Mouse (Mus musculus) intestine, embryonic 14.5 days (tissue): ENCODE measurements around the gene Scrn2. TPM values are rescaled to one million over a fixed set of nuclear protein-coding genes. Genes with fewer than 3 reads are reported as not detected.
A peak's percentile ranks its signal among the peaks of the same experiment; 100 is the strongest.

Source experiments
- ATAC-seq: fragments of 200-750 bp; cut with Nextera tagmentation; replicated peaks from 2 replicates; pipeline ENCODE4 v1.8.0; 2017; ENCODE audit warnings: low read depth, moderate number of reproducible peaks, moderate TSS enrichment, moderate library complexity; ENCODE audit not compliant: low FRiP score, low TSS enrichment
- DNase-seq: peaks from one replicate; pipeline ENCODE4 v3.0.0-alpha.2; 2018; ENCODE audit warnings: low spot score
- H3K27ac ChIP-seq: fragments of 300-500 bp; sonication (generic); 2 replicates; pipeline ENCODE4 v1.5.1; 2014; ENCODE audit warnings: low read depth, mild to moderate bottlenecking, control low read depth
- H3K27me3 ChIP-seq: fragments of 300-500 bp; sonication (generic); replicated peaks from 2 replicates; pipeline ENCODE4 v1.6.1; 2014; ENCODE audit warnings: low read length, control low read depth; ENCODE audit not compliant: control insufficient read depth, insufficient read depth
- H3K36me3 ChIP-seq: fragments of 300-500 bp; sonication (generic); 2 replicates; pipeline ENCODE4 v1.6.1; 2014; ENCODE audit warnings: low read length, control low read depth; ENCODE audit not compliant: control insufficient read depth, insufficient read depth
- H3K4me1 ChIP-seq: fragments of 300-500 bp; sonication (generic); replicated peaks from 2 replicates; pipeline ENCODE4 v1.6.1; 2014; ENCODE audit warnings: low read length, control low read depth, mixed read lengths; ENCODE audit not compliant: control insufficient read depth, insufficient read depth
- H3K4me2 ChIP-seq: fragments of 300-500 bp; sonication (generic); 2 replicates; pipeline ENCODE4 v1.6.1; 2014; ENCODE audit warnings: low read length
- H3K4me3 ChIP-seq: fragments of 300-500 bp; sonication (generic); 2 replicates; pipeline ENCODE4 v1.5.1; 2014; ENCODE audit warnings: low read depth, low read length, control low read depth, mixed read lengths
- H3K9ac ChIP-seq: fragments of 300-500 bp; sonication (generic); 2 replicates; pipeline ENCODE4 v1.6.1; 2014; ENCODE audit warnings: mild to moderate bottlenecking, low read length
- H3K9me3 ChIP-seq: fragments of 300-500 bp; sonication (generic); 2 replicates; pipeline ENCODE4 v1.6.1; 2016; ENCODE audit warnings: low read length, control low read depth; ENCODE audit not compliant: control insufficient read depth
- WGBS: fragments of 180-500 bp; shearing (Covaris S2); extraction: QIAGEN DNeasy Blood & Tissue Kit; methylation state at CpG from one replicate; pipeline ENCODE4 v1.1.7; 2014; 5-methylcytosine and 5-hydroxymethylcytosine counted together
- polyA plus RNA-seq: library from polyadenylated mRNA; unstranded; fragments of >200 nt; fragmentation: Nextera tagmentation; extraction: Ambion mirVana; gene quantifications from 2 replicates; pipeline ENCODE4 v1.2.1, GENCODE M21; 2014

Gene Scrn2
- polyA plus RNA-seq, 1 experiment from 2014 or later: 18.6 TPM

DNA sequence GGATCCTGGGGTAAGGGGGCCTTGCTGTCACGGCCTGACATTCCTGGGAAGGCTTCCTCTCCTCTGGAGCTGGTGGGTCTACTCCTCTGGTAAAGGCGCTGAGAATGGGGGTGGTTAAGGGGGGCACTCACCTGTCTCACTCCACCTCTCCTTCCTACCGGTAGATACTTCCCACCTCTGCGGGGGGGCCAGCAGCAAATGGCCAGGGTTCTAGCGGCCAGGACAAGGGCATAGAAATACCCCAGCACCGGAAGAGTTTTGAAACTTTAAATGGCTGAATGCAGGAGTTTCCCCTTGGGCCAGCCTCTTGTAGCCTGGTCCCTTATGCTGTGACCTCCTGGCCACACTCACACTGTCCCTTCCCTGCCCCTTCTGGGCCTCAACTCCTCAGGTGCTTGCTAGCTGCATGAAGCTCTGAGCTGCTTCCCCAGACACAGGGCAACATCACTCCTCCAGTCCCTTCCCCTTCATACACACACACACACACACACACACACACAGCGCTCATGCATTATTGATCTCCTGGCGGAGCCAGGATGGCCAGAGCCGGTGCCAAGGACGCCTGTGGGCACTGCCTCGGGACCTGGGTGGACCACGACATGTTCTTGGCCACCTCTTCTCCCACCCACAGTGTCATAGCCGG lies 21.3 kb downstream of the Scrn2 start:
- WGBS: 23% methylated on average over 13 of the region's 13 CpGs
- Histone ChIP-seq H3K27me3 (no peaks in the 10 kb centered on the region), H3K4me2 (peak overlapping the region; percentile 92), H3K4me1 (peaks cover 16% of the 10 kb centered on the region), H3K36me3 (peaks cover 42% of the 10 kb centered on the region), H3K4me3 (peak overlapping the region; percentile 72), H3K9ac (peak overlapping the region; percentile 76), H3K9me3 (no peaks in the 10 kb centered on the region), H3K27ac (peak overlapping the region; percentile 24; the same call in 1 of the 2 replicates)
- ATAC-seq (no peak; the same call in 1 of the 2 replicates), DNase-seq (no peak)

DNA sequence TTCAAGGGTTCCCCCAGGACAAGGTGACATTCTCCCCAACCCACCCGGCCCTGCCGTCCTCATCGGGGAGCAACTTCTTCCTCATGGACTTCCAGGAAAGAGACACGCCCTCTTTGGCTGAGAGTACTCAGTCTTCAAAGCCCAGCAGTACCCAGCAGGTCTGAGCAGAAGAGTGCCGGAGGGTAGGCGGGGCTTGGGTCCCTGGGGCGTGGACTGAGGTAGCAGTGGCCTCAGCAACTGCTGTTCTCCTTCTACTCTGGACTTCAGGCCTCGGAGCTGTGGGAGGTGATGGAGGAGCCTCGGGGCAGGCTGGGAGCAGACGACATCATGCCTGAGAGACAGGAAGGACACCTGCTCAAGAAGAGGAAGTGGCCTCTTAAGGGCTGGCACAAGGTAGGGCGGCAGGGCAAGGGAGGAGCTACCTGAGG lies 22.5 kb downstream of the Scrn2 start:
- Histone ChIP-seq H3K9ac (no peak overlapping the region), H3K4me2 (peak overlapping the region; percentile 92), H3K4me3 (no peak overlapping the region), H3K27ac (no peak overlapping the region), H3K9me3 (no peaks in the 10 kb centered on the region), H3K4me1 (peaks cover 16% of the 10 kb centered on the region), H3K36me3 (peaks cover 41% of the 10 kb centered on the region), H3K27me3 (no peaks in the 10 kb centered on the region)
- 22% methylated on average over 11 of the region's 11 CpGs for WGBS
- ATAC-seq (peak; percentile 34), DNase-seq (peak; percentile 61)

DNA sequence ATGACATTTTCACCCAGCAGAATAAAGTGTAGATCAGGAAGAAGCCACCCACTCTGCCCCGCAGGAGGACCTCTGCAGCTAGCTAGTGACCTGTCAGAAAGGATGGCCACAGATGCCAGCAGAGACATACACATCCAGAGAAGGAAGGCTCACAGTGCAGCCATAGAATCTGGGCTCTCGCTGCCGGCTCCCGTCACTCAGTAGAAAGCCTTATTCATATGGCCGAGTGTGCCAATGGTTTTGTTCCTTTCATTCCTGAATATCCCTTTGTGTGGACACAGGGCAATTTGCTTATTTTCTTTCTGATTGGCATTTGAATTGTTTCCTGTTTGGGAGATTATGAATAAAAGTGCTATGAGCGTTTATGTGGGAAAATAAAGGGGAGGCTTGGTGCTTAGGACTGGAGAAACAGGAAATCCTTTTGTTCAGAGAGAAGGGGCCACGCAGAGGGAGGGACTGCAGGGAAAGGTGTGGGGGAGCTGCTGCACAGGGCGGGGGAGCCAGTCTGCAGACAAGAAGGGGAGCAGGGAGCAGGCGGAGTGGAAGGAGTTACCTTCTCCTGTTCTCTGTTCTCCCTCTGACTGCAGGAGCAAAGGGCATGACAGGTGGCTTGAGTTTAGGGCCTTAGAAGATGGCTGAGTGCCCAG lies 33.7 kb downstream of the Scrn2 start:
- ATAC-seq (no peak), DNase-seq (no peak)
- peaks cover 34% of the 10 kb centered on the region for H3K36me3 ChIP-seq
- no peaks in the 10 kb centered on the region for H3K9me3 ChIP-seq
- H3K4me2 ChIP-seq: no peak overlapping the region
- no peaks in the 10 kb centered on the region for H3K27me3 ChIP-seq
- no peak overlapping the region for H3K4me3 ChIP-seq
- no peaks in the 10 kb centered on the region for H3K4me1 ChIP-seq
- H3K9ac ChIP-seq: no peak overlapping the region
- H3K27ac ChIP-seq: no peak overlapping the region; the same call in 1 of the 2 replicates
- WGBS: 54% methylated on average over 9 of the region's 9 CpGs

DNA sequence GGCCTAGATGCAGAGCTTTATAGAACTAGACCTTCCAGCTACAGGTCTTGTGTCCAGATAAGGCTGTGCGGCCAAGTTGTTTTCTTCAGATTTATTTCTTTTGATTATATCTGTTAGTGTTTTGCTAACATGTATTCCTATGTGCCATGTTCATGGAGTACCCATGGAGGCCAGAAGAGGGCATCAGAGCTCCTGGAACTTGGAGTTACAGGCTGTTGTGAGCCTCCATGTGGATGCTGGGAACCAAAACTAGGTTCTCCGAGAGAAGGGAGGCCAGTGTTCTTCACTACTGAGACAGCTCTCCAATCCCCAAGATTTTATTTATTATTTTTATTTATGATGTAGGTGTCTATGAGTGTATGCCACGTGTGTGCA lies 34.2 kb downstream of the Scrn2 start:
- DNase-seq (no peak), ATAC-seq (no peak)
- Histone ChIP-seq H3K9me3 (no peaks in the 10 kb centered on the region), H3K4me3 (no peak overlapping the region), H3K4me2 (no peak overlapping the region), H3K27ac (no peak overlapping the region), H3K4me1 (no peaks in the 10 kb centered on the region), H3K36me3 (peaks cover 34% of the 10 kb centered on the region), H3K9ac (no peak overlapping the region), H3K27me3 (no peaks in the 10 kb centered on the region)
- WGBS: 90% methylated on average over 3 of the region's 3 CpGs

DNA sequence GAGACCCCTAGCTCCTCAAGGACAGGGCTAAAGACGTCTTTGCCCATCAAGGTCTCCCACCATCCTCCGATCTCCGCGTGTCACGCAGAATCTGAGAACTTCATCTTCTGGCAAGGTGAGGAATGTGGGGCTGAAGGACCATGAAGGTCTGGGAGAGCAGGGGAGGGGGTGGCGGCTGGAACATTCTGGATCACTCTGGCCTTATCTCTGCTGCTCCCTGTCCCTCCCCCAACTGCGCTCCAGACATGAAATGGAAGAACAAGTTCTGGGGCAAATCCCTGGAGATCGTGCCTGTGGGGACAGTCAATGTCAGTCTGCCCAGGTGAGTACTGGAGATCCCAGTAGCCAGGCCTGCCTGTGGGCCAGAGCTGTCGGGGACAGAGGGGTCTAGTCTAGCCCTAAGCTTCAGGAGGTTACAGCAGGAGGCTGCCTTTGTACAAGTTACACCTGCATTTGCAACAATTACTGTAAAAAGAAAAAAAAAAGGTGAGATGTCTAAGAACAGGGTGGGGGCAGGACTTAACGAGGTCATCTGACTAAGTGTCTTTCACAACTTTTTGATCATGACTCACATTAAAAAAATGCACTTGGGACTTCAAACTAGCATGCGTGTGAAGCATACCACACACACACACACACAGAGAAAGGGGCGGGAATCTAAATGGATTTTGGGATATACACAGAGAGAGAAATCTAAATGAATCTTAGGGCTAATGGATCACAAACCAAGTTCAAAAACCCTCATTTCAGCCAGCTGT lies 36.0 kb downstream of the Scrn2 start:
- Histone ChIP-seq H3K9ac (no peak overlapping the region), H3K36me3 (peaks cover 22% of the 10 kb centered on the region), H3K4me1 (no peaks in the 10 kb centered on the region), H3K4me2 (no peak overlapping the region), H3K27ac (no peak overlapping the region), H3K9me3 (no peaks in the 10 kb centered on the region), H3K4me3 (no peak overlapping the region), H3K27me3 (no peaks in the 10 kb centered on the region)
- ATAC-seq (no peak), DNase-seq (no peak)
- WGBS: 81% methylated on average over 12 of the region's 12 CpGs

DNA sequence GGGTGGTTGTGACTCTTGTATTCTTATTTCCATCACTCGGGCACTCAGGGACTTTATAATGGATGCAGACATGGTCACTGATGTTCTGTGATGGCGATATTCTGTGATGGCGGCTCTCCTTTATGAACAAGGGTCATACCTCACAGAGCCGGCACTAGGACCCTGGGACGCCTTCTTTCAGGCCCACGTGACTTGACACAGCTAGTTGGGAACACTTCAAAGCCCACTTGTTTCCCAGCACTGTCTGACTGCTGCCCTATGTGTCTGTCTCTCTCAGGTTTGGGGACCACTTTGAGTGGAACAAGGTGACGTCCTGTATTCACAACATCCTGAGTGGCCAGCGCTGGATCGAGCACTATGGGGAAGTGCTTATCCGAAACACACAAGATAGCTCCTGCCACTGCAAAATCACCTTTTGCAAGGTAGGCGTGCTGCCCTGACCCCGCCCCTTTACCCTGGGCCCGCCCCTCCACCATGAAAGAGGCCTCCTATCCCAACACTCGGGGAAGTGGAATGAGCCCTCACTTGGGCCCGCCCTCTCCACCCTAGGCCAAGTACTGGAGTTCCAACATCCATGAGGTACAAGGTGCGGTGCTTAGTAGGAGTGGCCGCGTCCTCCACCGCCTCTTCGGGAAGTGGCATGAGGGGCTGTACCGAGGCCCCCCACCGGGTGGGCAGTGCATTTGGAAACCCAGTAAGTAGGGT lies 37.1 kb downstream of the Scrn2 start:
- Histone ChIP-seq H3K4me1 (no peaks in the 10 kb centered on the region), H3K27ac (no peak overlapping the region), H3K4me3 (no peak overlapping the region), H3K27me3 (no peaks in the 10 kb centered on the region), H3K4me2 (no peak overlapping the region), H3K9ac (no peak overlapping the region), H3K36me3 (peaks cover 14% of the 10 kb centered on the region; the same call in 1 of the 2 replicates), H3K9me3 (no peaks in the 10 kb centered on the region)
- DNase-seq (no peak), ATAC-seq (0 out of 2 replicates have a peak, but pooled peaks have one; percentile 37)
- WGBS: 54% methylated on average over 22 of the region's 22 CpGs

DNA sequence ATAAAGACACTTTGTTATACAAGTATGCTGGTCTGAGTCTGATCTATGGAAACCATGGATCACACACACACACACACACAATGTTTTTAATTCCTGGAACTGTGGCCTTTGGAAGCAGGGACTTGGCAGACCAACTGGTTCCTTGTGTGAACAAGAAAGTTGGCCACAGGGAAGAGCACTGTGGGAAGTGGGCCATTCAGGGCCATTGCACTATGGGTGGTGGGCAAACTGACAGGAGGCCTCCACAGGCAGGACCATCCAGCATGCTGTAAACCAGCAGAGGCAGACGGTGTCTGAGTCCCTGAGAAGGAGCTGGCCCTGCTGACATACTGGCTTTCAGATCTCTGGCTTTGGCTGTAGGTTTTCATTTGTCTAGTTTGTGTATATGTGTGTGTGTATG lies 39.6 kb downstream of the Scrn2 start:
- H3K4me2 ChIP-seq: no peak overlapping the region
- 41% methylated on average over 1 of the region's 1 CpGs for WGBS
- H3K4me3 ChIP-seq: no peak overlapping the region
- no peak for DNase-seq
- peaks cover 14% of the 10 kb centered on the region; the same call in 1 of the 2 replicates for H3K36me3 ChIP-seq
- H3K27ac ChIP-seq: no peak overlapping the region
- H3K9ac ChIP-seq: no peak overlapping the region
- no peak for ATAC-seq
- H3K4me1 ChIP-seq: no peaks in the 10 kb centered on the region
- no peaks in the 10 kb centered on the region for H3K9me3 ChIP-seq
- H3K27me3 ChIP-seq: no peaks in the 10 kb centered on the region

DNA sequence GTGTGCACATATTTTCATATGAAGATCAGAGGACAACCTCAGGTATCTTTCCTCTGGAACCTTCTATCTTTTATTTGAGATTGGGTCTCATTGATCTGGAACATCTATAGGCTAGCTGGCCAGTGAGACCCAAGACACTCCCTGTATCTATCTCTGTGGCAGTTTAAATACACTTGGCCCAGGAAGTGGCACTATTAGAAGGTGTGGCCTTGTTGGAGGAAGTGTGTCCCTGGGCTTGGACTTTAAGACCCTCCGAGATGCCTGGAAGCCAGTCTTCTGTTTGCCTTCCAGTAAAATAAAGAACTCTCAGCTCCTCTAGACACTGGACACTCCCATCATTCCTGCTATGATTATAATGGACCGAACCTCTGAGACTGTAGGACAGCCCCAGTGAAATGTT lies 40.0 kb downstream of the Scrn2 start:
- no peak overlapping the region for H3K27ac ChIP-seq
- no peak for ATAC-seq
- WGBS: 66% methylated on average over 2 of the region's 2 CpGs

More for the DNA sequence above, 40.0 kb downstream of the Scrn2 start:
- no peaks in the 10 kb centered on the region for H3K27me3 ChIP-seq
- no peaks in the 10 kb centered on the region for H3K9me3 ChIP-seq
- DNase-seq: no peak
- H3K36me3 ChIP-seq: peaks cover 14% of the 10 kb centered on the region; the same call in 1 of the 2 replicates
- no peak overlapping the region for H3K9ac ChIP-seq
- no peak overlapping the region for H3K4me2 ChIP-seq
- H3K4me3 ChIP-seq: no peak overlapping the region
- H3K4me1 ChIP-seq: no peaks in the 10 kb centered on the region
